In genomic region chr1:182852158-182852557, GRCm38 (mm10) we compare ENCODE assay signal across 14 mouse cellular contexts.
DNase-seq lines count a peak whose midpoint lies in the region; TF ChIP-seq lines count a peak whose summit lies in the region.
"Had no signal": no experiment of that assay in that cellular context is flagged by ENCODE, and none has a peak within 500 bp of the region (broad histone marks: within the 10 kb centered on the region; RNA-seq: fewer than 3 reads in every experiment).

No protein-coding gene starts in this region.

- H3K27ac ChIP-seq in layer of hippocampus, adult 2 months, result no peak overlapping the region
- H3K27ac ChIP-seq in thymus, adult 2 months (ENCODE audit: control insufficient read depth, insufficient read depth, low read length), result no peak overlapping the region
- H3K27ac ChIP-seq: heart, adult 2 months; liver, embryonic 14.5 days had no signal

- no peaks in the 10 kb centered on the region for H3K27me3 ChIP-seq in thymus, adult 2 months (ENCODE audit: control insufficient read depth, insufficient read depth, low read length)

- no peak for TF ChIP-seq POLR2A in thymus, adult 2 months (IDR thresholded peaks at IDR 0.05; ENCODE audit: control insufficient read depth, extremely low read depth, insufficient read depth, low read length, poor library complexity)

- WGBS in thymus, adult 2 months, result 70% methylated on average over 6 of the region's 6 CpGs

- peak; percentile 52 for TF ChIP-seq CTCF in layer of hippocampus, adult 2 months (conservative IDR thresholded peaks at IDR 0.05)
- no peak for TF ChIP-seq CTCF in thymus, adult 2 months (IDR thresholded peaks at IDR 0.05; ENCODE audit: borderline replicate concordance, control insufficient read depth, extremely low read depth, insufficient read depth, low read length, poor library complexity)

- H3K4me1 ChIP-seq in thymus, adult 2 months (replicated peaks; ENCODE audit: control insufficient read depth, insufficient read depth, low read length), result no peaks in the 10 kb centered on the region

- H3K36me3 ChIP-seq in thymus, adult 2 months (ENCODE audit: control insufficient read depth, insufficient read depth, low read length), result no peaks in the 10 kb centered on the region

- peak; percentile 37 for DNase-seq in embryo, embryonic 10 days (ENCODE audit: low spot score)
- DNase-seq in embryo, embryonic 10.5 days (ENCODE audit: low spot score), result no peak
- DNase-seq in layer of hippocampus, adult 2 months (ENCODE audit: low spot score in 2 of 2), result no peak
- DNase-seq in layer of hippocampus, postnatal 36 days, result no peak
- DNase-seq in thymus, postnatal 0 days (ENCODE audit: low spot score), result peak; percentile 15
- DNase-seq in thymus, adult 2 months, result no peak
- DNase-seq in Muller cell, postnatal 12 days (ENCODE audit: inconsistent ontology term), result no peak
- no peak for DNase-seq in left cerebral cortex, adult 11 months (ENCODE audit: low spot score)
- DNase-seq: adrenal gland, postnatal 14 days; heart, adult 2 months; heart, postnatal 14 days; kidney, adult 18-20 months; thymus, postnatal 25 days had no signal

- no peak overlapping the region for H3K4me3 ChIP-seq in layer of hippocampus, adult 2 months
- no peak overlapping the region for H3K4me3 ChIP-seq in thymus, adult 2 months (ENCODE audit: control insufficient read depth, insufficient read depth, low read length)
- H3K4me3 ChIP-seq: heart, adult 2 months had no signal

Comparison
In these comparisons a context has a peak if more than half of its experiments do, and no peak if none do; other contexts are left out.
1. DNase-seq: peak in embryo, embryonic 10 days (single experiment) and thymus, postnatal 0 days (single experiment); none in embryo, embryonic 10.5 days (single experiment), layer of hippocampus, adult 2 months (0 of 2), layer of hippocampus, postnatal 36 days (0 of 2), thymus, adult 2 months (single experiment), Muller cell, postnatal 12 days (single experiment) and left cerebral cortex, adult 11 months (single experiment).